1 mouse cellular context compared by ENCODE assay signal in the genomic region with DNA sequence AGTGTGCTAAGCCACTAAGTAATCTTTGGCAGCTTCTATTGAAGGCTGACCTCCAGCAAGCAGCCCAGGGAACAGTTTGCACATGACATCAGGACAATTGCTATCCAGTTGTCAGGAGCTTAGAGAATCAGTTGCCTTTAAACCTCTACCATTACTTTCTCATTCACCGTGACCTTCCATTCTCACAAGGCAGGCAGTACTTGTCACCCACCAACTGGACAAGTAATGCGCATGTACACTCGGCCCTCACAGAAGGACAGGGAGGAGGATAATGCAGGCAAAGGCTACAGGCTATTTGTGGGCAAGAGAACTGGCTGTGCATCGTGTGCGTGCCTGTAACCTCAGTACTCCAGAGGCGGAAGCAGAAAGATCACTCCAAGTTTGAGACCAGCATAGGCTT.
TF ChIP-seq lines count a peak whose summit lies in the region.

No protein-coding gene starts in this region.

TF ChIP-seq in CH12.LX, 34 proteins besides CTCF, POLR2A, EP300 and RAD21 (continued from another document):
- no peak for TF ChIP-seq GABPA (IDR thresholded peaks at IDR 0.05; ENCODE audit: insufficient replicate concordance, low read depth, low read length)
